ENCODE assay signal across 20 mouse cellular contexts in the genomic region with DNA sequence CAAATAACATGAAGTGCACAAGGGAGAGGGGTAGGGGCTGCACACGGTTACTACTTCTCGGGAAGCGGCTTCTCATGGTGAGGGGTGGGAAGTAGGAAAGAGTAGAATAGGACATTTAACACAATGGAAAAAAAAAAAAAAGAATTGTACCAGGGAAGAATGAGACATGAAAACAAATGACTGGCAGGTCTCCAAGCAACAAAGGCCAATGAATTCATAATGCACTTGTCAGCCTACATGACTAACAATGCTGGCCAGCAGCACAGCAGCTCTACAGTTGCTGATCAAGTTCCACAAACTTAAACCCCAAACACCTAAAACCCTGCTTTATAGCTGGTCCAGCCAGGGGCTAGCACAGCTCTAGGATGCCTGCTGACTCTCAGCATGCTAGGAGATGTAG. TPM values are rescaled to one million over a fixed set of nuclear protein-coding genes. Genes with fewer than 3 reads are reported as not detected.
DNase-seq lines count a peak whose midpoint lies in the region; ATAC-seq and TF ChIP-seq lines count a peak whose summit lies in the region.
"Had no signal": no experiment of that assay in that cellular context is flagged by ENCODE, and none has a peak within 500 bp of the region (broad histone marks: within the 10 kb centered on the region; RNA-seq: fewer than 3 reads in every experiment).

No protein-coding gene starts in this region.

- no peaks in the 10 kb centered on the region; the same call in 1 of the 2 replicates for H3K36me3 ChIP-seq in kidney, adult 2 months (ENCODE audit: control insufficient read depth, insufficient read depth, low read length)
- peaks cover 4% of the 10 kb centered on the region; the same call in 1 of the 2 replicates for H3K36me3 ChIP-seq in kidney, embryonic 16.5 days (ENCODE audit: insufficient read depth, low read length)

- H3K4me1 ChIP-seq in kidney, adult 2 months (ENCODE audit: control insufficient read depth, insufficient read depth, low read length) = peaks cover 16% of the 10 kb centered on the region
- peaks cover 1% of the 10 kb centered on the region; the same call in 1 of the 2 replicates for H3K4me1 ChIP-seq in kidney, embryonic 16.5 days (ENCODE audit: insufficient read depth, low read length)
- peaks cover 5% of the 10 kb centered on the region; the same call in 1 of the 2 replicates for H3K4me1 ChIP-seq in embryonic fibroblast, embryonic 13.5 days (ENCODE audit: control insufficient read depth, insufficient read depth, low read length)

- TF ChIP-seq CTCF in kidney, adult 2 months (conservative IDR thresholded peaks at IDR 0.05; ENCODE audit: insufficient read depth, insufficient read length, low read depth, low read length) = no peak
- no peak for TF ChIP-seq CTCF in embryonic fibroblast, embryonic 13.5 days (IDR thresholded peaks at IDR 0.05; ENCODE audit: borderline replicate concordance, insufficient read depth, low read length)
- TF ChIP-seq CTCF in left cerebral cortex, adult 2 months (IDR thresholded peaks at IDR 0.05) = no peak

- H3K27me3 ChIP-seq in kidney, adult 2 months (replicated peaks; ENCODE audit: control insufficient read depth, insufficient read depth, low read length) = no peaks in the 10 kb centered on the region
- H3K27me3 ChIP-seq in kidney, embryonic 16.5 days (ENCODE audit: insufficient read depth, low read length) = no peaks in the 10 kb centered on the region
- H3K27me3 ChIP-seq: limb, embryonic 12.5 days; liver, embryonic 13.5 days; midbrain, embryonic 13.5 days; Patski had no signal

- no peak overlapping the region for H3K27ac ChIP-seq in kidney, adult 2 months (ENCODE audit: insufficient read depth, low read depth, low read length)
- no peak overlapping the region for H3K27ac ChIP-seq in kidney, embryonic 16.5 days (ENCODE audit: low read length)
- H3K27ac ChIP-seq in embryonic fibroblast, embryonic 13.5 days (ENCODE audit: insufficient read depth, low read length) = peak overlapping the region; percentile 35; the same call in 1 of the 2 replicates
- H3K27ac ChIP-seq in left cerebral cortex, adult 2 months = no peak overlapping the region
- H3K27ac ChIP-seq: limb, embryonic 12.5 days; liver, embryonic 13.5 days; midbrain, embryonic 13.5 days had no signal

- WGBS in kidney, adult 2 months = 74% methylated on average over 3 of the region's 3 CpGs
- WGBS in kidney, embryonic 16.5 days = 71% methylated on average over 3 of the region's 3 CpGs

- no peak overlapping the region for H3K4me2 ChIP-seq in kidney, embryonic 16.5 days (replicated peaks; ENCODE audit: low read depth, low read length)
- H3K4me2 ChIP-seq: limb, embryonic 12.5 days; liver, embryonic 13.5 days; midbrain, embryonic 13.5 days had no signal

- DNase-seq in adrenal gland, postnatal 36 days = peak; percentile 29 to 39
- DNase-seq in adrenal gland, postnatal 25 days = no peak
- peak; percentile 53 for DNase-seq in kidney, adult 2 months
- DNase-seq in 3T3-L1 (ENCODE audit: low read depth, low spot score) = peak; percentile 89
- no peak for DNase-seq in left cerebral cortex, adult 2 months (ENCODE audit: extremely low spot score in 1 of 2, low spot score in 2 of 2)
- no peak for DNase-seq in urinary bladder, postnatal 4 days (ENCODE audit: low spot score in 2 of 2)
- DNase-seq: B cell, adult 2 months; cerebellum, adult 8-10 months; kidney, adult 9 months; kidney, postnatal 4 days; liver, embryonic 13.5 days; retina, postnatal 1 day; thymus, adult 18-20 months had no signal

- intact Hi-C loops in left cerebral cortex, adult 2 months (cut with DNase I) = loop anchor here (5.0 kb wide), 1 partner anchor 927 kb away; no protein-coding TSS in a partner anchor

- no peaks in the 10 kb centered on the region for H3K9me3 ChIP-seq in kidney, embryonic 16.5 days (ENCODE audit: low read length)
- H3K9me3 ChIP-seq: limb, embryonic 12.5 days; liver, embryonic 13.5 days; midbrain, embryonic 13.5 days had no signal

- no peak for ATAC-seq in kidney, embryonic 16.5 days (ENCODE audit: low FRiP score, low TSS enrichment)
- ATAC-seq: activated CD4-positive, CD25-positive, alpha-beta regulatory T cell, adult 4 months; forebrain, embryonic 16.5 days; midbrain, embryonic 13.5 days; Patski had no signal

- H3K4me3 ChIP-seq in kidney, adult 2 months (ENCODE audit: insufficient read depth, low read depth, low read length) = no peak overlapping the region
- H3K4me3 ChIP-seq in kidney, embryonic 16.5 days (ENCODE audit: low read length) = no peak overlapping the region
- no peak overlapping the region for H3K4me3 ChIP-seq in embryonic fibroblast, embryonic 13.5 days (ENCODE audit: insufficient read depth, low read length)
- H3K4me3 ChIP-seq in left cerebral cortex, adult 2 months = no peak overlapping the region
- H3K4me3 ChIP-seq: limb, embryonic 12.5 days; liver, embryonic 13.5 days; midbrain, embryonic 13.5 days had no signal

- TF ChIP-seq POLR2A in kidney, adult 2 months (IDR thresholded peaks at IDR 0.05; ENCODE audit: low read depth, low read length) = no peak
- TF ChIP-seq POLR2A in embryonic fibroblast, embryonic 13.5 days (IDR thresholded peaks at IDR 0.05; ENCODE audit: low read depth, low read length) = no peak

- no peak overlapping the region for H3K9ac ChIP-seq in kidney, embryonic 16.5 days (replicated peaks; ENCODE audit: low read length)
- H3K9ac ChIP-seq: limb, embryonic 12.5 days; liver, embryonic 13.5 days; midbrain, embryonic 13.5 days had no signal

RNA-seq across cellular contexts. Expression of gene Lrrc28, which starts 6.1 kb away (rescaled TPM):
- total RNA-seq in adrenal gland, postnatal 36 days (2021) = 10 to 100 TPM; 17.5 to 19.6 TPM
- total RNA-seq in adrenal gland, postnatal 25 days (2021) = 14.1 and 22.0 TPM in 2 replicates
- polyA plus RNA-seq in kidney, adult 2 months (2012; rRNA removed) = 41.8 and 46.1 TPM in 2 replicates
- polyA plus RNA-seq in kidney, embryonic 16.5 days (2015; fragmentation: Nextera tagmentation; extraction: Ambion mirVana) = 14.4 and 15.1 TPM in 2 replicates
- polyA plus RNA-seq in embryonic fibroblast, embryonic 13.5 days (2011; ENCODE audit: insufficient read length, low read depth, missing spikeins) = 43.1 and 44.4 TPM in 2 replicates
- 10 to 100 TPM; 36.9 to 38.1 TPM for total RNA-seq in left cerebral cortex, adult 2 months (2021)

RNA-seq across cellular contexts. Expression of gene Ttc23, which starts 8.2 kb away (rescaled TPM):
- total RNA-seq in adrenal gland, postnatal 36 days (2021) = 10 to 100 TPM; 24.3 to 34.8 TPM
- 34.8 and 45.0 TPM in 2 replicates for total RNA-seq in adrenal gland, postnatal 25 days (2021)
- polyA plus RNA-seq in kidney, adult 2 months (2012; rRNA removed) = 8.4 and 8.8 TPM in 2 replicates
- 30.4 and 32.6 TPM in 2 replicates for polyA plus RNA-seq in kidney, embryonic 16.5 days (2015; fragmentation: Nextera tagmentation; extraction: Ambion mirVana)
- 36.9 and 54.8 TPM in 2 replicates for polyA plus RNA-seq in embryonic fibroblast, embryonic 13.5 days (2011; ENCODE audit: insufficient read length, low read depth, missing spikeins)
- 1 to 10 TPM; 6.1 to 9.0 TPM for total RNA-seq in left cerebral cortex, adult 2 months (2021)

Comparison
In these comparisons a context has a peak if more than half of its experiments do, and no peak if none do; other contexts are left out.
1. DNase-seq: peak in adrenal gland, postnatal 36 days (2 of 2), kidney, adult 2 months (single experiment) and 3T3-L1 (single experiment); none in adrenal gland, postnatal 25 days (single experiment), left cerebral cortex, adult 2 months (0 of 2) and urinary bladder, postnatal 4 days (0 of 2).